Mouse (Mus musculus) ES-Bruce4 (cell line): Measurements from ENCODE around the gene Man2b2. TPM values are rescaled to one million over a fixed set of nuclear protein-coding genes. Genes with fewer than 3 reads are reported as not detected.

Experiments
- H3K27ac ChIP-seq: 2 replicates; pipeline ENCODE4 v1.5.1; 2012; ENCODE audit warnings: low read length, inconsistent platforms; ENCODE audit not compliant: insufficient read depth
- H3K27me3 ChIP-seq: 2 replicates; pipeline ENCODE4 v1.6.1; 2012; ENCODE audit warnings: mild to moderate bottlenecking, low read length, inconsistent platforms; ENCODE audit not compliant: control insufficient read depth, poor library complexity, insufficient read depth, severe bottlenecking
- H3K36me3 ChIP-seq: 2 replicates; pipeline ENCODE4 v1.6.1; 2012; ENCODE audit warnings: inconsistent platforms, mild to moderate bottlenecking, low read length, moderate library complexity; ENCODE audit not compliant: control insufficient read depth, poor library complexity, insufficient read depth, severe bottlenecking
- H3K4me1 ChIP-seq: one replicate; pipeline ENCODE4 v1.8.1; 2011; ENCODE audit warnings: low read length; ENCODE audit not compliant: control insufficient read depth, insufficient read depth
- H3K4me3 ChIP-seq: 2 replicates; pipeline ENCODE4 v1.5.1; 2011; ENCODE audit warnings: low read depth, mild to moderate bottlenecking, low read length
- H3K9ac ChIP-seq: 2 replicates; pipeline ENCODE4 v1.6.1; 2012; ENCODE audit warnings: low read depth, mild to moderate bottlenecking, inconsistent platforms; ENCODE audit not compliant: poor library complexity, severe bottlenecking
- H3K9me3 ChIP-seq: replicated peaks from 2 replicates; pipeline ENCODE4 v1.6.1; 2012; ENCODE audit warnings: mild to moderate bottlenecking, low read length, inconsistent platforms; ENCODE audit not compliant: control insufficient read depth, poor library complexity, insufficient read depth, severe bottlenecking
- CTCF ChIP-seq: IDR thresholded peaks from one replicate; pipeline ENCODE4 v1.8.1; 2011; ENCODE audit warnings: low read depth, low read length
- EP300 ChIP-seq: IDR thresholded peaks from 2 replicates; pipeline ENCODE4 v1.6.1; 2011; ENCODE audit warnings: low read depth, low read length; ENCODE audit not compliant: insufficient read depth
- POLR2A ChIP-seq: IDR thresholded peaks from one replicate; pipeline ENCODE4 v1.8.1; 2011; ENCODE audit warnings: low read length; ENCODE audit not compliant: insufficient read depth
- polyA plus RNA-seq: library from polyadenylated mRNA; stranded (reverse); fragments of >200 nt; gene quantifications from 2 replicates; pipeline ENCODE4 v1.2.4, GENCODE M21; 2011; ENCODE audit warnings: low read depth; ENCODE audit not compliant: missing spikeins, insufficient read depth, insufficient read length

The Man2b2 gene
- polyA plus RNA-seq, 1 experiment, result 10.5 TPM

- Histone ChIP-seq H3K9ac (no peak overlapping the region), H3K36me3 (no peaks in the 10 kb centered on the region), H3K27ac (no peak overlapping the region), H3K4me1 (no peaks in the 10 kb centered on the region), H3K9me3 (no peaks in the 10 kb centered on the region), H3K27me3 (no peaks in the 10 kb centered on the region), H3K4me3 (no peak overlapping the region)
- TF ChIP-seq CTCF (no peak), EP300 (no peak), POLR2A (no peak)
Measured at GRCm38 (mm10) chr5:36840092-36840491, 9.6 kb upstream of the Man2b2 start.

DNA sequence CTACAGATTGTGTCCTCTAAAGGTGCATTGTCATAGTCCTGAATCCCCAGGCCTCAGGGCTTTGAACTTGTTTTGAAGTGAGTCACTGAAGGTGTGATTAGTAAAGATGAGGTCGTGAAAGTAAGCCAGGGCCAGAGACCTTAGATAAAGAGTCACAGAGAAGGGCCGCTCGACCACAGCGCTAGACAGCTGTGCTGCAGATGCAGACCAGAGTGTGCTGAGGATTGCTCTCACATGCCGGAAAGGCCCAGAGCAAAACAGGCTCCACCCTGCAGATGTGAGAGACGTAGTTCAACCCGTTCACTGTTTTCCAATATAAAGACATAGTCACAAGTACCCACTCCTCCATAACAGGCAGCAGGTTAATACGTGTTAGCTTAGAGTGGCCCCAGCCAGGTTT, 9.1 kb upstream of the Man2b2 start:
- Histone ChIP-seq H3K9ac (no peak overlapping the region), H3K9me3 (no peaks in the 10 kb centered on the region), H3K27ac (no peak overlapping the region), H3K4me1 (no peaks in the 10 kb centered on the region), H3K27me3 (no peaks in the 10 kb centered on the region), H3K36me3 (no peaks in the 10 kb centered on the region), H3K4me3 (no peak overlapping the region)
- TF ChIP-seq EP300 (no peak), CTCF (no peak), POLR2A (no peak)

GRCm38 (mm10) chr5:36839032-36839431, 8.6 kb upstream of the Man2b2 start:
- Histone ChIP-seq H3K4me1 (no peaks in the 10 kb centered on the region), H3K27me3 (no peaks in the 10 kb centered on the region), H3K36me3 (no peaks in the 10 kb centered on the region), H3K4me3 (no peak overlapping the region), H3K9ac (no peak overlapping the region), H3K27ac (no peak overlapping the region), H3K9me3 (no peaks in the 10 kb centered on the region)
- TF ChIP-seq EP300 (no peak), POLR2A (no peak), CTCF (no peak)

DNA sequence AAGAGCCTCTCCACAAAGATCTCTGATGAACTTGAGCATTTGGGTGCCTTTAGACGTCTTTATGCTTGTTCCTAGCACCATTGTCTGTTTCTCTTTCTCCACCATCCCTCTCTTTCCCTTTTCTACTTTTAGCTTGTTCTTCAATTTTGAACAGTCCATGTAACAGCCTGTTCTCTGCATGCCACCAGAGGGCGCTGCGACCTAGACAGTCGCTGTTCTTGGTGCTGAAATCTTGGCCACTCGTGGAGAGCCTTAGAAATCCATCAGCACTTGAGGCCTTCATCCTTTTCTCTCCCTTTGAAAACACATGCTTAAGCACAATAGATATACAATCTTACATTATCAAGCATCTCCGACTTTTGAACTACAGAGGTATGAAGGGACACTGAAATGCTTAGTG, 5.5 kb upstream of the Man2b2 start:
- Histone ChIP-seq H3K9me3 (no peaks in the 10 kb centered on the region), H3K27ac (no peak overlapping the region), H3K36me3 (no peaks in the 10 kb centered on the region), H3K4me3 (no peak overlapping the region), H3K9ac (no peak overlapping the region), H3K4me1 (no peaks in the 10 kb centered on the region), H3K27me3 (no peaks in the 10 kb centered on the region)
- TF ChIP-seq CTCF (peak; percentile 98), EP300 (0 out of 2 replicates have a peak, but pooled peaks have one; percentile 15), POLR2A (no peak)

DNA sequence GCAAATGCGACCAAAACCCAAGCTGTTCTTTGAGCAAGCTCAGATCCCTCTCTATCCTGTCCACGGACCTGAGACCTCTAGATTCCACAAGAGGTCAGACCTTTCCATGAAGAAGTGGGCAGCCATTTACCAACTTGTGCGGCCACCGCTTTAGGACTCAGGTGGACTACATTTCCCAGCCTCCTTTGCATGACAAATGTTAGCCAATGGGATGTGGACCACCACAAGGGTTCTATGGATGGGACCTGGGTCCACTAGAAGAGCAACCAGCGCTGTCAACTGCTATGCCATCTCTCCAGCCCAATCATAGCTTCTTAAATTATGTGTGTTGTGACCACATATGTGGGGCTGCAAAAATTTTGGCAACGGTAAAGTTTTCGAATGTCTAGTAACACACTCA, 819 bp upstream of the Man2b2 start:
- TF ChIP-seq EP300 (no peak), POLR2A (no peak), CTCF (no peak)
- Histone ChIP-seq H3K36me3 (no peaks in the 10 kb centered on the region), H3K9ac (no peak overlapping the region)

DNA sequence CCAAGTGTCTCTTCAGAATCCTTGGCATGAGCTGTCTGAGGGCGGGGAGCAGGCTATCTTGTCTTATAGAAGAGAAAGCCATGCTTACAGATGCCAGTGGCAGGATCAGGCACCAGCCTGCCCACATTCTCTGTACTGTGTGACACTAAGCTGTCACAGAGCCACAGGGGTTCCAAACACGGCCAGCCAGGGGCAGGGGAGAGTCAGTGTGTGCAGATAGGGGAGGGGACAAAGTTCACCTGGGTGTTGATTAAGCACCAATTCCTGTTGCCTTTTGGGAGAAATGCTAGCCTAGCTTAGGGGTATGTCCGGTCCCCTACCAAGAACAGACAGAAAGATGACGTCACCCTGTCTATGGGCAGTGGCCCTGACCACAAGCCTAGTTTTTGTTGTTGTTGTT, 1.4 kb downstream of the Man2b2 start:
- no peaks in the 10 kb centered on the region for H3K27me3 ChIP-seq
- no peak for TF ChIP-seq POLR2A
- TF ChIP-seq CTCF, result no peak
- no peak for TF ChIP-seq EP300

More for the DNA sequence above, 819 bp upstream of the Man2b2 start:
- Histone ChIP-seq H3K27ac (no peak overlapping the region), H3K4me3 (no peak overlapping the region), H3K9me3 (no peaks in the 10 kb centered on the region), H3K4me1 (no peaks in the 10 kb centered on the region), H3K27me3 (no peaks in the 10 kb centered on the region)

GRCm38 (mm10) chr5:36822907-36823306, 7.5 kb downstream of the Man2b2 start:
- Histone ChIP-seq H3K9me3 (no peaks in the 10 kb centered on the region), H3K27me3 (no peaks in the 10 kb centered on the region), H3K4me3 (no peak overlapping the region), H3K4me1 (no peaks in the 10 kb centered on the region), H3K36me3 (no peaks in the 10 kb centered on the region), H3K9ac (no peak overlapping the region), H3K27ac (no peak overlapping the region)
- TF ChIP-seq EP300, result no peak

More for the DNA sequence above, 1.4 kb downstream of the Man2b2 start:
- Histone ChIP-seq H3K9me3 (no peaks in the 10 kb centered on the region), H3K4me3 (no peak overlapping the region), H3K9ac (no peak overlapping the region), H3K36me3 (no peaks in the 10 kb centered on the region), H3K27ac (no peak overlapping the region), H3K4me1 (no peaks in the 10 kb centered on the region)
